Mouse (Mus musculus) T-helper 17 cell (primary cell): Measurements from ENCODE around the gene Akap13.

Experiments
- in situ Hi-C, 2 experiments: fragments of 300-600 bp; cut with MboI, MseI; formaldehyde crosslinking; loops; 1 replicate in 1 of 2; 2 replicates in 1 of 2; pipeline ENCODE4 v1.15.1; 2025; ENCODE audit warnings: high pct_unique_total_duplicates in 2 of 2

Akap13 gene

GRCm38 (mm10) chr7:75553002-75553666, 97.8 kb downstream of the Akap13 start:
- in situ Hi-C loops, result loop anchor here (5.0 to 25.0 kb wide), 3 partner anchors 41 to 178 kb away; no protein-coding TSS in a partner anchor

GRCm38 (mm10) chr7:75553667-75554045, 98.3 kb downstream of the Akap13 start:
- in situ Hi-C loops, result loop anchor here (5.0 to 25.0 kb wide), 3 partner anchors 41 to 179 kb away; no protein-coding TSS in a partner anchor

GRCm38 (mm10) chr7:75554065-75554464, 98.7 kb downstream of the Akap13 start:
- in situ Hi-C loops, result loop anchor here (5.0 to 25.0 kb wide), 3 partner anchors 42 to 179 kb away; no protein-coding TSS in a partner anchor

DNA sequence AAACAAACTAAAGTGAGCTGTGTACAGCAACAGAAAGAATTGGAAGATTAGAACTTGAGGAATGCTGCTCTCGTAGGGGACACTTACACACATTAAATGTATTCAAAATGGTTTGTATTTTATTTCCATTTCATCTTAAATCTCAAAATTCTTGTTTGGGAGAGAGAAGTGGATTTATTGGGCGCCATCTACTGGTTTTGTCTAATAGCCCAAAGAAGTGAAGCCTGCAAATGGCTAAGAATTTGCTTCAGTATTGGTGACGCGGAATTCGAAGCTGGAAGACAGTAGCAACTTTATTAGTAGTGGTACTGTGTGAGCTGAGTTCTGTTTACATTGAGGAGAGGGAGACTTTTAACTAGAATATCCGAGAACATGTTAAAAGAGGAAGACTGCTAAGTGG, 100.6 kb downstream of the Akap13 start:
- in situ Hi-C loops, result loop anchor here (10.0 to 25.0 kb wide), 2 partner anchors 169 to 181 kb away; no protein-coding TSS in a partner anchor

DNA sequence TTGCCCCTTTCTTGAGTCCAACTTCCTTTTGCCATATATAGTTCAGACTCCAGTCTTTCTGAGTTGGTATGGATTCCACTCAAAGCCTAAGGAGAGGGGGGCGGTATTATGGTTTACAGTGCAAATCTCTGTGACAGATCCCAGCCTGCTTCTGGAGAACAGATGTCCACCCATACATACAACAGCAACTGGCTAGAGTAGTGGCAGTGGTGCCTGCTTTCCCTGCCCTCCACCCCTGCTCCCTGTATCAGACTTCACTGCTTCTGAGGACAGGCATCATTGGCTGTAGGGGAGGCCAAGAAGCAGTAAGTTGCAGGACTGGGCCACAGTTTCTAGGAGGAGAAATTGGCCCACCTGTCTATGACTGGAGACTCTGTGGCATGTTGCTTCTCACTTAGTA, 102.9 kb downstream of the Akap13 start:
- in situ Hi-C loops, result loop anchor here (10.0 to 25.0 kb wide), 2 partner anchors 171 to 183 kb away; no protein-coding TSS in a partner anchor

DNA sequence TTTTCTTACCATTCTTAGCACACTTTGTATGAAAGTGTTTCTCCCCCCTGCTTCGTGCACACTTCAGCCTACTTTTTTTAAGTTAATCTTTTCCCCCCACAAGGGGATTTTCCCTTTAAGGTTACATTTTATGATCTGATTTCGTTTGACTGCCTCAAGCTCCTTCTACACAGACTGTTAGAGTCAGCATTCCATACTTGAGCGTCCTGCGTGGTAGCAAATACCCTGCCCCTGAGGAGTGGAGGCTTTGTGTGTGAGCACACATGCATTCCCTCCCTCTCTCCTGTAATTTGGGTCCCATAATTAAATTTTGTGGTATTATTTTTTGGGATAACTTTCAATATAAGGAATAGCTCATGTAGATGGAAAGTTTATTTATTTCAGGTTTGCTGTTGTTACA, 103.8 kb downstream of the Akap13 start:
- in situ Hi-C loops, result loop anchor here (10.0 to 25.0 kb wide), 2 partner anchors 172 to 184 kb away; no protein-coding TSS in a partner anchor

DNA sequence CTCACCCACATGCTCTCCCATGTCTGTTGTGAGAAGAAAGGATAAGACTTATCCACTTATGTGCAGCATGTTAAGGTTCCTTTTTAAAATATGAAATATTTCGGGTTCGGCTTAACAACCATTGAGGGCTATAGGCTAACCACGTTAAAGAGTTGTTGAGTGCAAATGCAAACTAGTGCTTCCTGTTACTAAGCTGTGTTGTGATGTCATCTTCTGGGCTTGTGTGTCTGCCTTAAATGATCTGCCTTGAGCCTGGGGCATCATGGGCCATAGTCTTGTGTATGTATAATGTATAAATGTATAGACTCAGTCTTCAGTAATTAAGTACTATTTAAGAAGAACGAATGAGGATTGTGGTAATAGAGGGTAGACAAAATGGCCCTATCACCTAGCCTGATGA, 104.6 kb downstream of the Akap13 start:
- in situ Hi-C loops, result loop anchor here (10.0 to 25.0 kb wide), 3 partner anchors 173 to 425 kb away; no protein-coding TSS in a partner anchor

- in situ Hi-C loops, result loop anchor here (10.0 to 25.0 kb wide), 2 partner anchors 173 to 426 kb away; no protein-coding TSS in a partner anchor
Observed at GRCm38 (mm10) chr7:75560566-75560965, 105.2 kb downstream of the Akap13 start.

DNA sequence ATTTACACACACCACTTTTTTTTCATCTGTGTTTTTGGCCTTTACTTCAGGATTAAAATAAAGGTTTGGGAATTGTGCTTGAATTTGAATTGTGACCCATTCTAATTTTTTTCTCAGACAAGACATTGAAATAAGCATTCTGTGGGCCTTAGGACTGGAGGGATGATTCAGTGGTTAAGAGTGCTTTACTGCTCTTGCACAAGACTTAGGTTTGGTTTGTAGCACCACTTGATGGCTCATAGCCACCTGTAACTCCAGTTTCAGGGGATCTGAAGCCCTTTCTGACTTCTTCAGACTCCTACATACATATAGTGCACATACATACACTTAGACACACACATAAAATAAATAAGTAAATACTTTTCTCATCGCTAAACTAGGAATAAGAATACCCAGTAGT, 105.8 kb downstream of the Akap13 start:
- in situ Hi-C loops, result loop anchor here (10.0 to 25.0 kb wide), 2 partner anchors 174 to 426 kb away; no protein-coding TSS in a partner anchor

- in situ Hi-C loops, result loop anchor here (10.0 to 25.0 kb wide), 2 partner anchors 181 to 433 kb away; no protein-coding TSS in a partner anchor
Observed at GRCm38 (mm10) chr7:75568276-75568675, 112.9 kb downstream of the Akap13 start.

- in situ Hi-C loops, result loop anchor here (10.0 to 25.0 kb wide), 2 partner anchors 182 to 434 kb away; no protein-coding TSS in a partner anchor
Observed at GRCm38 (mm10) chr7:75568883-75569282, 113.5 kb downstream of the Akap13 start.

GRCm38 (mm10) chr7:75570218-75570617, 114.9 kb downstream of the Akap13 start:
- in situ Hi-C loops, result loop anchor here (5.0 to 25.0 kb wide), 2 partner anchors 42 to 183 kb away; no protein-coding TSS in a partner anchor

DNA sequence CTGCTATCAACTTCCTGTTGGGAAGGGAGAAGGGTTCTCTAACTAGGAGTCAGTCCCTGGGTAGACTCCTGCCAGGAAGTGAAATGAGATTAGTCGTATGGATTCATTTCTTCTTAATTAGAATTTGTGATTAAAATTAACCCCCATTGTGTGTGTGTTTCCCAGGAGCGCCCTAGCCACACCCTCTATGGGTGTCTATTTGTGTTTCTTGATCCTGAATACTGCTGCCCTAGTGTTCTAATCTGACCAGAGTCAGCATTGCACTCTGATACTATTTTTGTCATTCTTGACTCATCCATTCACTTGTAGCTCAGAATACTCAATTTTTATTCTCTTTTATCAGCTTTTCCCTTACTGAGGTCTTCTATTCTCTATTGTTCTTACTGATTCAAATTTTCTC, 115.7 kb downstream of the Akap13 start:
- in situ Hi-C loops, result loop anchor here (5.0 to 25.0 kb wide), 2 partner anchors 41 to 184 kb away; no protein-coding TSS in a partner anchor

DNA sequence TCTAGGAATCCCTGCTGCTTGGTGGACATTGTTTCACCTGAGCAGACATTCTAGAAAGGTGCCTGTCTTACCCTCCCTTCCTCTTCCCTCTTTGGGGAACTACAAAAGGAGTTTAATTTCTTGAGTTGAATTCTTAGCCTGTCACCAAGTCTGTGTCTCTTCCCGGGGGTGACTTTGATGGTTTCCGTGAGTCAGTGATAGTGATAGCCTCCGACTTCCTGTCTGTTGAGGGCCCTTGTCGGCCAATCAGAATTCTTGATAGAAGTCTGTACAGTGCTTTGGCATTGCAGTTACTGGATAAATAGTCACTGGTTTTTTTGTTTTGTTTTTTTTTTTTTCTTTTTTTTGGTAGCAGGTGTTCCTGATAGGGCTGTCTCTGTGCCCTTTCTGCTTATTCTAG, 116.8 kb downstream of the Akap13 start:
- in situ Hi-C loops, result loop anchor here (5.0 to 25.0 kb wide), 2 partner anchors 40 to 185 kb away; no protein-coding TSS in a partner anchor

- in situ Hi-C loops, result loop anchor here (5.0 to 25.0 kb wide), 2 partner anchors 37 to 1988 kb away; no protein-coding TSS in a partner anchor
Observed at GRCm38 (mm10) chr7:75575120-75575649, 119.9 kb downstream of the Akap13 start.

DNA sequence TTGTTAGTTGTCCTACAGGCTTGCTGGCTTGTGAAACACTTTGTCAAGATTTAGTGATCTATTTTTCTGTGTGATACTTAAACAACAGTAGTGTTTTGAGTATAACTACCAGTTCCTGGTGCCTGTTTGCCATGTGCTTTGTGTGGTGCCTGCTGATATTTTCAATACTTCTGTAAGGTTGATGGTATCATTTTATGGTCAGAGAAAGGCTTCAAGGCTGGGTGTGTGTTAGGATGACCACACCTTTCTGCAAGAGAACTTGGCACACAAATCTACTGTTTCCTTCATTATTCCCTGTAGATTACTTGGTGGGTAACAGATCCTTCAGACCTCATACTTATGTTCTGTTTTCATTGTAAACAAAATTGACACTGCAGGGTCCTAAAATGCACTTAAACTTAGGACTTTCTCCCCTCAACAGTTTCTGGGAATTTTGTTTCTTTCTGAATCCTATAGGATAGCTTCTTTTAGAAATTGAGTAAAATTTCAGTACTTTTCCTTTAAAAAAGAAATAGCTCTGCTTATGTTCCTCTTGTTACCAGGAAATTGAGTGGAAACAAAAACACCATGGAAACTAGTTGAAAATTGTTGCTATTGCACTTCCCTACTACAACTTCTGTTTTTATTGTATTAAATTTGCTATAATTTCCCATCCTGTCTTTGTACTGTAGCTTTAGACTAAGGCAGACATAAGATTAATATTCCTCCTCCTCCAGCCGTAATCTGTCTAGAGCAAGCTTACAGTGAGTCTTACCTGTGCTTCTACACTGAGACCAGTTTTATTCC, 120.7 kb downstream of the Akap13 start:
- in situ Hi-C loops, result loop anchor here (5.0 to 25.0 kb wide), 2 partner anchors 36 to 1989 kb away; no protein-coding TSS in a partner anchor

GRCm38 (mm10) chr7:75576851-75577250, 121.5 kb downstream of the Akap13 start:
- in situ Hi-C loops, result loop anchor here (5.0 to 25.0 kb wide), 2 partner anchors 35 to 1990 kb away; no protein-coding TSS in a partner anchor

GRCm38 (mm10) chr7:75577353-75577752, 122.0 kb downstream of the Akap13 start:
- in situ Hi-C loops, result loop anchor here (5.0 to 25.0 kb wide), 2 partner anchors 35 to 1990 kb away; no protein-coding TSS in a partner anchor

GRCm38 (mm10) chr7:75578647-75579046, 123.3 kb downstream of the Akap13 start:
- in situ Hi-C loops, result loop anchor here (5.0 to 25.0 kb wide), 2 partner anchors 34 to 1991 kb away; no protein-coding TSS in a partner anchor

DNA sequence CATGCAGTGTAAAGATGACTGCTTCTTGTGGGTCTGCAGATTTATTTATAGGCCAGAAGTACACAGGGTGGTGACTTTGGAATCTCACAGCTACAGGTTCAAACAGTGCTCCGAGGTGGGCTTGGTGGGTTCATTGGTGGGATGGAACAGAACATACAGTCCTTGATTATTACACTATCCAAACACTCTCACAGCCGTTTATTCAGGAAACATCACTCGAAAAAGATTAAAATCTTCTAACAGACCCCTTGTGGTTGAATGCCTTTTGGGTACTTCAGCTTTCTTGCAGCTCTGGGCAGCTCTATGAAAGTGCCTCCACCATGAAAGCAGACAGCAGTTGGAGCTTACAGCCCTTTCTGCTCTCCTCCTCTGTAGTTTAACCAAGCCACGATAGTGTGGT, 126.8 kb downstream of the Akap13 start:
- in situ Hi-C loops, result loop anchor here in 1 of 2 experiments (25.0 kb wide), 1 partner anchor 1995 kb away; no protein-coding TSS in a partner anchor

DNA sequence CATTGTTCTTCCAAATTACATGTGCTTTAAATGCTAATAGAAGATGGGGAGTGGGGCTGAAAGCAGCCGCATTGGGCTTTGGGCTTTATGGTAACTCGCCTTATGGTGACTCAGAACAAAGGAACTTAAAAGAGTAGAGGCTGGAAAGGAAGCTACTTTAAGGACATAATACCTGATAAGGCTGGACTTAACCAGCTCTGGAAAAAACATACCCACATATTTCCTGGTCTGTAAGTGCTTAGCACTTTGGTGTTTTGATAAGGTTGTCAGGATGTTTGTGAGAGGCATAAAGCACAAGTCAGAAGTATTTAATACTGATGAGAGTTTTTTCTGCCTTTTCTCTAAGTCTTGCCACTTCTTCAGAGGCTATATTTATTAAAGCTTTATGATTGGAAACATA, 128.8 kb downstream of the Akap13 start:
- in situ Hi-C loops, result loop anchor here in 1 of 2 experiments (25.0 kb wide), 1 partner anchor 1997 kb away; no protein-coding TSS in a partner anchor
